Mouse (Mus musculus) frontal cortex, postnatal 14 days (tissue): Measurements from ENCODE around the gene Gjc1.

ENCODE experiments used
- DNase-seq, 2 experiments: peaks; one replicate each; pipeline ENCODE4 v3.0.0; 2022; ENCODE audit warnings: low spot score in 2 of 2

The Gjc1 gene

GRCm38 (mm10) chr11:102814881-102815280 is 4.6 kb downstream of the Gjc1 start:
- no peak for DNase-seq

GRCm38 (mm10) chr11:102810721-102811485 is 8.6 kb downstream of the Gjc1 start:
- no peak for DNase-seq

- no peak for DNase-seq
Measured at GRCm38 (mm10) chr11:102808246-102808645, 11.3 kb downstream of the Gjc1 start.

- DNase-seq = no peak
Measured at GRCm38 (mm10) chr11:102803453-102803852, 16.0 kb downstream of the Gjc1 start.

GRCm38 (mm10) chr11:102794157-102794556 is 25.3 kb downstream of the Gjc1 start:
- no peak for DNase-seq

GRCm38 (mm10) chr11:102791682-102792445 is 27.6 kb downstream of the Gjc1 start:
- no peak for DNase-seq

GRCm38 (mm10) chr11:102787688-102788177 is 31.8 kb downstream of the Gjc1 start:
- no peak for DNase-seq

GRCm38 (mm10) chr11:102783443-102783842 is 36.1 kb downstream of the Gjc1 start:
- DNase-seq = no peak

GRCm38 (mm10) chr11:102781523-102781922 is 38.0 kb downstream of the Gjc1 start:
- DNase-seq = no peak

- DNase-seq = no peak
Measured at GRCm38 (mm10) chr11:102780986-102781351, 38.5 kb downstream of the Gjc1 start.

GRCm38 (mm10) chr11:102780271-102780985 is 39.1 kb downstream of the Gjc1 start:
- DNase-seq = no peak

- no peak for DNase-seq
Measured at GRCm38 (mm10) chr11:102779824-102780223, 39.7 kb downstream of the Gjc1 start.

GRCm38 (mm10) chr11:102779081-102779638 is 40.3 kb downstream of the Gjc1 start:
- DNase-seq = no peak

- no peak for DNase-seq
Measured at GRCm38 (mm10) chr11:102778597-102778996, 40.9 kb downstream of the Gjc1 start.

GRCm38 (mm10) chr11:102778165-102778564 is 41.3 kb downstream of the Gjc1 start:
- DNase-seq = no peak

GRCm38 (mm10) chr11:102777598-102777997 is 41.9 kb downstream of the Gjc1 start:
- DNase-seq = peak in 1 of 2 experiments; percentile 65

GRCm38 (mm10) chr11:102774621-102775141 is 44.8 kb downstream of the Gjc1 start:
- DNase-seq = peak; percentile 66 to 73

- peak; percentile 78 to 87 for DNase-seq
Measured at GRCm38 (mm10) chr11:102773713-102774611, 45.5 kb downstream of the Gjc1 start.

GRCm38 (mm10) chr11:102772771-102773700 is 46.5 kb downstream of the Gjc1 start:
- no peak for DNase-seq
